Mouse (Mus musculus) G1E (cell line): ENCODE data around the gene Capn11.

Experiments used
- CTCF ChIP-seq: IDR thresholded peaks from 2 replicates; pipeline ENCODE4 v1.5.1; 2012; ENCODE audit warnings: low read depth, low read length, inconsistent platforms, mixed read lengths
- GATA1 ChIP-seq: IDR thresholded peaks from 2 replicates; pipeline ENCODE4 v1.6.1; 2012; ENCODE audit warnings: borderline replicate concordance, low read length, inconsistent platforms, mixed read lengths
- GATA2 ChIP-seq: IDR thresholded peaks from 2 replicates; pipeline ENCODE4 v1.6.1; 2012; ENCODE audit warnings: low read depth, low read length, inconsistent platforms, borderline replicate concordance
- POLR2AphosphoS5 ChIP-seq: IDR thresholded peaks from 2 replicates; pipeline ENCODE4 v1.6.1; 2012; ENCODE audit warnings: low read depth, low read length, inconsistent platforms; ENCODE audit not compliant: insufficient replicate concordance
- TAL1 ChIP-seq: conservative IDR thresholded peaks from 2 replicates; pipeline ENCODE4 v1.6.1; 2012; ENCODE audit warnings: low read depth, low read length, inconsistent platforms, mixed read lengths

- TF ChIP-seq CTCF (no peak), GATA2 (no peak), TAL1 (peak; percentile 88), GATA1 (no peak), POLR2AphosphoS5 (no peak)
These were observed 65.6 kb downstream of the Capn11 start for GRCm38 (mm10) chr17:45593479-45593878.
